Mouse (Mus musculus): Measurements from ENCODE around the gene Hnf1b. TPM values are rescaled to one million over a fixed set of nuclear protein-coding genes. Genes with fewer than 3 reads are reported as not detected.

Gene Hnf1b
- polyA plus RNA-seq, 1 experiment from 2014 or later: not detected

DNA sequence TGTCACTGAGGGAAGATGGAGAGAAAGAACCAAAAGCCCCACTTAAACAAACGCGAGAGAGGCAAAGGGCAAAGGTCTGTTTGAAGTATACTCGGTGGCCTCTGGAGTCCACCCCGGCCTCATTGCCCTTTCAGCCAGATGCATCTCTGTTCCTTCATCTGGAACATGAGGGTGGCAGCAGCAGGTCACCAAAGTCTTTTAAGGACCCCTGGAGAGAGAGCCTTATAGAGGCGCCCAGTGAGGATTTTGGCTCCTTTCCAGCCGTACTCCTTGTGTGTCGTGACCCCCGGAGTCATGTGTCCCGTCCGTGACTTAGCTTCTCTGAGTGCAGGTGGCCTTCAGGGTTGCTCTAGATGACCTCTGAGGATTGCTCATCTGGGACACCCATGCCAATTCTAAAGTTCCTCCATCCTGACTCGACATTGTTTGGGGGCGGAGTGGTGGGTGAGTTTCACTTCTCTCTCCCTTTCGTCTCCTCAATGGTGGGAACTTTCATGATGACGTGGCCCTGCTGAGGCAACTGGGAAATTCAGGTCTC lies 15.8 kb upstream of the Hnf1b start:
- 46% methylated on average over 14 of the region's 14 CpGs for WGBS (ENCODE audit: missing documents)
- no peak overlapping the region for H3K27ac ChIP-seq
- no peaks in the 10 kb centered on the region for H3K36me3 ChIP-seq (ENCODE audit: inconsistent target)
- H3K79me2 ChIP-seq (ENCODE audit: inconsistent target): no peaks in the 10 kb centered on the region
- no peak overlapping the region for H3K4me3 ChIP-seq (ENCODE audit: inconsistent target)

DNA sequence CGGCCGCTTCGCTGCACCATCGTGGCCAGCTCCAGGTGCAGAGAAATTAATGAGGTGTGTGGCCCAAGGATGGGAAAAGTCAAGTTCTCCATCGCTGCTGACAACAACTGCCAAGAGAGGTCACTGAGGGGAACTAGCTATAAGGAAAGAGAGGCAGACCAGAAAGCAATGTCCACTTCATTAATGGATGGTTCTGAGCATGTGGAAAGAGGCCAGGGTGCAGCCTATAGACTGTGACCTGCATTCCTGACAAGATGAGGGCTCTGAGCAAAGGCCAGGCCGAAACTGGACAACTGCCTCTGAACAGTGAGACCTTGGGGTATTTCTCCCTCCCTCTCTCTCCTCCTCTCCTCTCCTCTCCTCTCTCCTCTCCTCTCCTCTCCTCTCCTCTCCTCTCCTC lies 10.4 kb upstream of the Hnf1b start:
- Histone ChIP-seq H3K79me2 (ENCODE audit: inconsistent target) (no peaks in the 10 kb centered on the region), H3K4me3 (ENCODE audit: inconsistent target) (no peak overlapping the region), H3K36me3 (ENCODE audit: inconsistent target) (no peaks in the 10 kb centered on the region), H3K27ac (no peak overlapping the region)
- WGBS (ENCODE audit: missing documents): 89% methylated on average over 6 of the region's 6 CpGs

DNA sequence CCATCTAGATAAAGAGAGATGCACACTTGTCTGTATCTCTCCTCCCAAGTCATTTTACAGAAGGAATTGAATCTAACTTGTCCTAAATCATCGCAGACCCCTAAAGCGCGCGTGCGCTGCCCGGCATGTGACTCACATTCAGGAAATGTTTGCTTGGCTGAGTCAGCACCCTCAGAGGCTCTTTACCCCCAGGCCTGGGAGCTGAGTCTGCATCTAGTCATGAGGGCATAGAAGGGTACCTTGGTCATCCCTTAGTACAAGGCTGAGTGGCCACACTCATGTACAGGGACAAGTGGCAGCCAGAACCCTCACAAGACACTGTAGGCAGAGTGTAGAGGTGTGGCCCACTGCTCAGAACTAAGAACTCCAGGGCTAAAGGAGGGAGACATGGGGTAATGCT lies 6.3 kb upstream of the Hnf1b start:
- Histone ChIP-seq H3K79me2 (ENCODE audit: inconsistent target) (no peaks in the 10 kb centered on the region), H3K4me3 (ENCODE audit: inconsistent target) (no peak overlapping the region), H3K27ac (0 out of 2 replicates have a peak overlapping the region, but pooled peaks have one; percentile 1), H3K36me3 (ENCODE audit: inconsistent target) (no peaks in the 10 kb centered on the region)
- WGBS (ENCODE audit: missing documents): 44% methylated on average over 6 of the region's 6 CpGs

DNA sequence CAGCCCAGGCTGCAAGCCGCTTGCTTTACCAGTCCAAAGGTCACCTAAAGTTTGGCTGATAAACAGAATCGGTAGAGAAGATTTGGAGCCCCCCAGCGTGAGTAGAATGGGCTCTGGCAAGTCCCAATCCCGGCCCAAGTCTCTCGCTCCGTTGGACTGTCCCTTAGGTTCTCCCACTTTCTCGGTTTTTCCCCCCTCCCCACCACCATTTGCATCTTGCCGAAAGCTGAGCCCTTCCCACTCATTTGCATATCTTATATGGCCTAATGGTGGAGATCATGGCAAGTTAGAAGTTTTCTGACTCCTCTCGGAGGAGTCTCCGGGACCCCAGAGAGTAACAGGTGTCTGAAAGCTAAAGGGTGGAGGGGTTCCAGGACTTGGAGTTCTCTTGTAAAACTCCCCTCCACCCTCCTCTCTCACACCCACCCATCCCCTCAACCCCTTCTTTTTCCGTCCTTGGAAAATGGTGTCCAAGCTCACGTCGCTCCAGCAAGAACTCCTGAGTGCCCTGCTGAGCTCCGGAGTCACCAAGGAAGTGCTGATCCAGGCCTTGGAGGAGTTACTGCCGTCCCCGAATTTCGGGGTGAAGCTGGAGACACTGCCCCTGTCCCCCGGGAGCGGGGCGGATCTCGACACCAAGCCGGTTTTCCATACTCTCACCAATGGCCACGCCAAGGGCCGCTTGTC lies 866 bp downstream of the Hnf1b start:
- Histone ChIP-seq H3K36me3 (ENCODE audit: inconsistent target) (no peaks in the 10 kb centered on the region), H3K4me3 (ENCODE audit: inconsistent target) (no peak overlapping the region), H3K79me2 (ENCODE audit: inconsistent target) (no peaks in the 10 kb centered on the region), H3K27ac (no peak overlapping the region)
- WGBS (ENCODE audit: missing documents): 8% methylated on average over 23 of the region's 24 CpGs

DNA sequence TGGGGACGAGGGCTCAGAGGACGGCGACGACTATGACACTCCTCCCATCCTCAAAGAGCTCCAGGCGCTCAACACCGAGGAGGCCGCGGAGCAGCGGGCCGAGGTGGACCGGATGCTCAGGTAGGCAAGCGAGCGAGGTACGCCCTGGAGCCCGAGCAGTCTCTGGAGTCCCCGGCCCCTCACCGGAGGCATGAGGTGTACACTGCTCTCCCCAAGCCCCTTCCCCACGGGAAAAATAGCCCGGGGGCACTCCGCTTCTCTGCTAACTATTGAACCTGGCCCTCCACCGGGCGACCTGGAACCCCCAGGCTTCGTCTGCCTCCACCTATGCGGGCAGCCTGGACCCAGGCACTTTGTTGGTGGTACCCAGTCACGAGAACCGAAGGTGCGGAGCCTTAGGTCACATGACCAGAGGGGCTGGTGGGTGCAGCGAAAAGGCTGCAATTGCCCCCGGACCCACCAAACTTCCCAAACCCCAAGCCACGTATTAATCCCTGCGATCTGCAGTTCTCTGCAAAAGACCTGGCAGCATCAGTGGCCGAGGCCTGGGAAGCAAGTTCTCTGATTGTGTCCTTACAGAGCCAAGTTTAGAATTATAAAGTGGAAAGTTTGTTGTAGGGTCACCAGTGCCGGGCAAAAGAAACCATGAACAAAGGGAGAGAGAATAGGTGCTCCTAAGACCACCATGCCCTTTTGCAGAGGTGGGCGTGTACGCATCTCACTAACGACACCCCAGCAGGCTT lies 1.6 kb downstream of the Hnf1b start:
- Histone ChIP-seq H3K4me3 (ENCODE audit: inconsistent target) (no peak overlapping the region), H3K36me3 (ENCODE audit: inconsistent target) (no peaks in the 10 kb centered on the region), H3K27ac (no peak overlapping the region), H3K79me2 (ENCODE audit: inconsistent target) (no peaks in the 10 kb centered on the region)
- WGBS (ENCODE audit: missing documents): 8% methylated on average over 36 of the region's 36 CpGs

DNA sequence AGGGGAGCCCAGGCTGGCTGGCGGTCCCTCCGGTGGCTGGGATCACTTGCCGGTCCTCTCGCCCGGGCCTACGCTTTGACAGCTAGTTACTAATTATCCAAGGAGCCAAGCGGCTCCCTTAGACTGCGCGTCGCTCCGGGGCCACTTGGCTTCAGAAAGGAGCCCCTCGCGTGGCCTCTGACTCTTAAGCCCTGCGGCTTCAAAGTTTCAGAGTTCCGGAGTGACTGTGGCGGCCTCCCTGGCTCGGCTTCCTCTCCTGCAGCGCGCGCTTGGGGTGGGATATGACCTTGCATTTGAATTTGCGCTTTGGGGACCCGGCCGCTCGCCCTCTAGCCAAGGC lies 2.1 kb downstream of the Hnf1b start:
- Histone ChIP-seq H3K27ac (no peak overlapping the region), H3K4me3 (ENCODE audit: inconsistent target) (no peak overlapping the region), H3K36me3 (ENCODE audit: inconsistent target) (no peaks in the 10 kb centered on the region), H3K79me2 (ENCODE audit: inconsistent target) (no peaks in the 10 kb centered on the region)
- WGBS (ENCODE audit: missing documents): 3% methylated on average over 23 of the region's 24 CpGs

DNA sequence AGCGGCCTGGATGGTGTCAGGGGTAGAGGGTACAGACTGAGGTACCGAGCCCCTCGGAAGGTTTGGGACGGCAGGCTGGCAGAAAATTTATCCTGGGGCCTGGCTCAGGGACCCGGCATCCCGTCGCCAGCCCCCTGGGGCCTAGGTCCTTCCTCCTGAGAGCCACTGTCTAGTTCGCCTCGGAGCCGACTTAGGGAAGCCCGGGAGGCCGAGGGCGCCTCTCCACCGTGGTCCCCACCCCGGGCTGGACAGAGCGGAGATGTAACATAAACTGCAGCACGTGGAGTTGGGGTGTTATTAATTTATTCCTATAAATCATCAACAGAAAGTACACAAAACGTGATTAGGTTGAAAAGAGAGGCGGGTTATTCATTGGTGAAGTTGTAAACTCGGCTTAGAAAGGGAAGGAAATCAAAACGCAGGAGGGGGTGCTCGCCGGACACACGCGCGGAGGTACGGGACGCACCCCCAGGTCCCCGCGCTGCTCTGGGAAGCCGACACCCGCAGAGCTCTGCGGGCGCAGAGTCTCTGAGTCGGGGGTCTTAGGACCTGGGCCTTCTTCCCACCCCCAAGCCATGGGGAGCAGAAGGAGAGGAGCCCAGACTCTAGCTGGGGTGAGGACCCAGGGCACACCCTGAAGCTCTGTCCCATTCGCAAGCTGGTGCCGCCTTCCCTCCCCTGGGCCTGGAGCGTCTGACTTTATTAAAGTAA lies 2.8 kb downstream of the Hnf1b start:
- H3K36me3 ChIP-seq (ENCODE audit: inconsistent target): no peaks in the 10 kb centered on the region
- H3K4me3 ChIP-seq (ENCODE audit: inconsistent target): no peak overlapping the region
- WGBS (ENCODE audit: missing documents): 2% methylated on average over 37 of the region's 38 CpGs
- no peaks in the 10 kb centered on the region for H3K79me2 ChIP-seq (ENCODE audit: inconsistent target)
- H3K27ac ChIP-seq: no peak overlapping the region

DNA sequence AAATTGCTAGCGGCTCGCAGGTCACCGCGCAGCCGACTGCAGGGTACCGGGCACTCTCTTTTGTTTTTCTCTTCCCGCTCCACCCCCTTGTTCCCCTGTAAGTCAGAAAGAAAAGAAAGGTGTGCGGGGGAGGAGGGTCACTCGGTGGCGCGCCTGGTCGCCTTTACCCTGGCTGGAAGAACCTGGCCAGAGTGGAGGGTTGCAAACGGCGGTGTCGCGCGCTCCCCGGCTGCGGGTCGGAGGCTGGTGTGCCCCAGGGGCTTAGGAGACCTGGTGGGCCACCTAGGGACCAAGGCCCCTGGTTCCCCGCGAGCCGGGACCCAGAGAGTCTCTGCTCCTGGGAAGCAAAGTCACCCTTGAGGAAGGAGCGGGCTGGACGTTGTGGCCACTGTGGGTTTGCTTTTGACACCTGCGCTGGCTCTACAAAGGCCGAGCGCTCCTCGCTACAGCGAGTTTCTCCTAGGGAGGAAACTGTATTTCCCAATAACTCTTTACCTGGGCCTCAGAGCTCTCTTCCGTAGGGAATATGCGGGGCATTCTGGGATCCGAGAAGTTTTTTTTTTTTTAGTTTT lies 3.4 kb downstream of the Hnf1b start:
- Histone ChIP-seq H3K27ac (no peak overlapping the region), H3K4me3 (ENCODE audit: inconsistent target) (no peak overlapping the region), H3K79me2 (ENCODE audit: inconsistent target) (no peaks in the 10 kb centered on the region), H3K36me3 (ENCODE audit: inconsistent target) (no peaks in the 10 kb centered on the region)
- WGBS (ENCODE audit: missing documents): 2% methylated on average over 32 of the region's 33 CpGs

DNA sequence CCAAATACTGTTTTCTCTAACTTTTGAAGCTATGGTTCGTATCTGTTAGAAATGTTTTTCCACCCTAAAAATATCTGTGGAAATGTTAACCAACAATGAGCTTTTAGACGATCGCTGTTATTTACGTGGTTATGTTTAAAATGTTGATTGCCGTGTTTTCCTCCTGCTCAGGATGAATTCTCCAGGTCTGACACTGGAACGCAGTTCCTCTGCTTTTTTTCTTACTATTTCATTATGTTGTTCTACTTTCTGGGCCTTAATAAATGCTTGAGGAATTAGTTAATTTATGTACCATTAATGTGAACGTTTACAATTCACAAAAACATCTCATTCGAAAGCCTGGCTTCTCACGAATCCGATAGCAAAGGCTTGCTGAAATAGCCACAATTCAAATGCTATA lies 4.2 kb downstream of the Hnf1b start:
- no peaks in the 10 kb centered on the region for H3K36me3 ChIP-seq (ENCODE audit: inconsistent target)
- H3K79me2 ChIP-seq (ENCODE audit: inconsistent target): no peaks in the 10 kb centered on the region
- no peak overlapping the region for H3K27ac ChIP-seq
- WGBS (ENCODE audit: missing documents): 27% methylated on average over 10 of the region's 10 CpGs
- H3K4me3 ChIP-seq (ENCODE audit: inconsistent target): no peak overlapping the region

DNA sequence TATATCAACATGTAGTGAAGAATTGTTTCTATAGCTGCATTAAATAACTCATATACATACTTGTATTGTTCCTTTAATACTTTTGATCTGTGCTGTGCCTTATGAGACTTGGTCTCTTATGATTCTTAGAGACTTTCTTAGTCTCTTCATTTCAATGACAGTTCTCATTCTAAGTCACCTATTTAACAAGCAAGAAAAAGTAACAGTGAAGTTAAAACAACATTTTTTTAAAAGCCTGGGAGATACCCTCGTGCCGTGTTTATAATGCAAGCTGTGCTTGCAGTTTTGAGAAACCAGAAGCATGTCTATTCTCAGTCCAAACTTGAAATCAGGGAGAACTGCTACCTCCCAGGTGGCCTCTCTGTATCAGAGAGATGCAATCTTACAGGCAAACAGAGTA lies 4.8 kb downstream of the Hnf1b start:
- no peak overlapping the region for H3K4me3 ChIP-seq (ENCODE audit: inconsistent target)
- no peaks in the 10 kb centered on the region for H3K79me2 ChIP-seq (ENCODE audit: inconsistent target)
- 16% methylated on average over 2 of the region's 2 CpGs for WGBS (ENCODE audit: missing documents)
- H3K36me3 ChIP-seq (ENCODE audit: inconsistent target): no peaks in the 10 kb centered on the region
- no peak overlapping the region for H3K27ac ChIP-seq

DNA sequence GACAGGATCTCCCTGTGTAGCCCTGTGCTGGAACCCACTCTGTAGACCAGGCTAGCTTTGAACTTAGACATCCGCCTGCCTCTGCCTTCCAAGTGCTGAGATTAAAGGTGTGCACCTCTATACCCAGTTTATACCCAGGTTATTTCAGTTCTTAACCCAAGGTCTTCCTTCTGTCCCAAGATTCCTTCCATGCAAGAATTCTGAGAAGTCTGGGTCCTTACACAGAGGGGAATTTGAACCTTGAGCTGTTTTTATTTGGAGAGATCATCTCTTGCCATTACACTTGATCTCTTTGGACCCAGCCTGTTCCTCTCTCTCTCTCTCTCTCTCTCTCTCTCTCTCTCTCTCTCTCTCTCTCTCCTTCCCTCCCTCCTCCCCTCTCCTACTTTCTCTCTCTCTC lies 7.4 kb downstream of the Hnf1b start:
- WGBS (ENCODE audit: missing documents): 100% methylated on average over 1 of the region's 1 CpGs
- no peaks in the 10 kb centered on the region for H3K36me3 ChIP-seq (ENCODE audit: inconsistent target)

DNA sequence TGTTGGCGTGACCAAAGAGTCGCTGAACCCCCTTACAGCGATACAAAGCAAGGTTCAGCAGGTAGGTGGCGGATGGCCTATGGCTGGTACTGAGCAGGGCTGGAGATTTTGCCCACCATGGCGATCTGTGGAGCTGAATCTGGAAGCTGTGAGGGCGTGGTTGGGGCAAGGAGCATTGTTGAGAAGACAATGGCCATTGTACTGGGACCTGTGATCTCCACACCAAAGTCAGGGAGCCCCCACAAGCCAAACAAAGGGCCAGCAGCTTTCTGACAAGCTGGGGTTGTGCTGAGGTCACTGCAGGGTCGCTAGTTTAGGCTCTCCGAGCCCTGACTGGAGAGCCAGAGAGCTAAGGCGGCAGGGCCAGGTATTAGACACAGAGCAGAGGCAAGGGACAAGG lies 15.4 kb downstream of the Hnf1b start:
- H3K79me2 ChIP-seq (ENCODE audit: inconsistent target): no peaks in the 10 kb centered on the region
- 74% methylated on average over 9 of the region's 9 CpGs for WGBS (ENCODE audit: missing documents)
- H3K27ac ChIP-seq: no peak overlapping the region
- H3K36me3 ChIP-seq (ENCODE audit: inconsistent target): no peaks in the 10 kb centered on the region
- no peak overlapping the region for H3K4me3 ChIP-seq (ENCODE audit: inconsistent target)

More for the DNA sequence above, 7.4 kb downstream of the Hnf1b start:
- H3K4me3 ChIP-seq (ENCODE audit: inconsistent target): no peak overlapping the region
- no peaks in the 10 kb centered on the region for H3K79me2 ChIP-seq (ENCODE audit: inconsistent target)
- no peak overlapping the region for H3K27ac ChIP-seq

DNA sequence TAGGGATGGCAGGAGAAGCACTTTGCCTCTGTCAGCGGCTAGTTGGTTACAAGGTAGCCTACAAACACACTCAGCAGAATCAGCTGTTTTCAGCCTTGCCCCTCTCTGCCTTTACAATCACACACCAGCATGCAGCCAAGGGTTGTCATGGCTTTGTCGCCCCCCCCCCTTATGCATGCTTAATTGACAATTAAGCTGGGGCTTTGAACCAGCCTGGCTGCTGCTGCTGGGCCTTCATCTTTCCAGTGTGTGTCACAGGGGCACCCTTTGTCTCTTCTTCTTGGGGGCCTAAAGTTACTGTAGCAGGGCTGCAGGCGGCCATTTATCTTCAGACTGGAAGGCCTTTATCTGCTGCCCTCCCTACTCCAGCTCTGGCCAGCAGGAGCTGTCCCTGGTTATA lies 17.7 kb downstream of the Hnf1b start:
- H3K27ac ChIP-seq: no peak overlapping the region
- 93% methylated on average over 3 of the region's 3 CpGs for WGBS (ENCODE audit: missing documents)

DNA sequence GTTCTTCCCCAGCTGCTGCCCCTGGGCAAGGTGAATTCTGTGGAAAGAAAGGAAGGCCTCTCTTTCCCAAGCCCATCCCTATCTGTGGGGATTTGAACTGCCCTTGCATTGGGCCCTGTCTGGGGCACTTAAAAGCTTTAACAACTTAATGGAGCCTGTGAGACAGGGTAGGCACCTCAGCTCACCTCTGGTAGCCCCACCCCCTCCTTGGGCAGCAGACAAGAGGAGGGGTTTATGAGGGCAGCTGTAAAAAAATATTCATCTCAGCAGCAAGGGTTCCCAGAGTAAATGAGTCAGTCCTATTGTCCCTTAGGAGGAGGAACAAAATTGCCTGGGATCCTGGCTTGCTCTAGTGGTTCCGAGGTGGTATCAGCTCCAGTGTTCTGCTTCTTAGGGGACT lies 19.3 kb downstream of the Hnf1b start:
- H3K4me3 ChIP-seq (ENCODE audit: inconsistent target): no peak overlapping the region
- no peak overlapping the region for H3K27ac ChIP-seq
- 93% methylated on average over 1 of the region's 1 CpGs for WGBS (ENCODE audit: missing documents)
- H3K79me2 ChIP-seq (ENCODE audit: inconsistent target): no peaks in the 10 kb centered on the region
- H3K36me3 ChIP-seq (ENCODE audit: inconsistent target): no peaks in the 10 kb centered on the region

More for the DNA sequence above, 17.7 kb downstream of the Hnf1b start:
- no peaks in the 10 kb centered on the region for H3K79me2 ChIP-seq (ENCODE audit: inconsistent target)
- H3K4me3 ChIP-seq (ENCODE audit: inconsistent target): no peak overlapping the region
- no peaks in the 10 kb centered on the region for H3K36me3 ChIP-seq (ENCODE audit: inconsistent target)

DNA sequence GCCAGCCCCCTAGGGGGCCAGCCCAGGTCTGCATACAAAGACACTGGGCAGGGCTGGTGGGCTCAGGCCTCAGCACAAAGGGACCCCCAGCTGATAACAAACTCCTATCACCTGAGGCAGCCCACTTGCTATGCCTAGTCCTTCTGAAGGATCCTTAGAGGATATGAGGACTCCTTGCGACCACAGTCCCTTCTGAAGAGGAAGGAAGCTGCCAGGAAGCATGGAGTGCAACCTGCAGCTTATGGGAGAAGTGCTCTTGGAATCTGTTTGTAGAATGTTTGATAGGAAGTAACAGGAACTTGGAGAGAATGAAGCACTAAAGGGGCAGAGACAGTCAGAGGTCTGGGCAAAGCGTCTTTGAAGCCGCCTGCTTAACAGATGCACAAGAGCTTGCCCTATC lies 19.8 kb downstream of the Hnf1b start:
- H3K27ac ChIP-seq: no peak overlapping the region

More for the DNA sequence above, 19.8 kb downstream of the Hnf1b start:
- WGBS (ENCODE audit: missing documents): 62% methylated on average over 3 of the region's 3 CpGs
- H3K36me3 ChIP-seq (ENCODE audit: inconsistent target): no peaks in the 10 kb centered on the region
- H3K79me2 ChIP-seq (ENCODE audit: inconsistent target): no peaks in the 10 kb centered on the region
- H3K4me3 ChIP-seq (ENCODE audit: inconsistent target): no peak overlapping the region

Data from macrophage (primary cell).